Comparison of ENCODE assay signal across 30 mouse cellular contexts in the genomic region with DNA sequence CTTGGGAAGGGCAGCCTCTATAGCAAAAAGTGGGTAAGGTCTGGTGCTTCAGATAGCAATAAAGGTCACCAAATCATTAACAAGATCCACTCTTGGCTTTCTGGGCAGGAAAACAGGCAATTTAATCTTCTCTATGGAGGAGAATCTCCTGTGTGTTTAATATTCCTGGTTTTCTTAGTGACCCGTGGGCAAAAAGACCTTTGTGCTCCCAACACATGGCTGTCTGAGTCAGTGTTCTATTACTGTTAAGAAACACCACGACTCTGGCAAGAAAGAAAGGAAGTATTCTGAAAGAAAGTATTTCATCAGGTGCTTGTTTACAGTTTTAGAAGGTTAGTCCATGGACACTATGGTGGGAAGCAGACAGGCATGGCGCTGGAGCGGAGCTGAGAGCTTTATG. TPM values are rescaled to one million over a fixed set of nuclear protein-coding genes. Genes with fewer than 3 reads are reported as not detected.
"Had no signal": no experiment of that assay in that cellular context is flagged by ENCODE, and none has a peak within 500 bp of the region (broad histone marks: within the 10 kb centered on the region; RNA-seq: fewer than 3 reads in every experiment).

No protein-coding gene starts in this region.

- ATAC-seq: forebrain, embryonic 16.5 days; hindbrain, embryonic 16.5 days; inflammation-experienced regulatory T-cells, adult 6 months; intestine, embryonic 15.5 days; liver, embryonic 12.5 days had no signal

- H3K4me3 ChIP-seq: gastrocnemius, adult 2 months; heart, adult 2 months; hindbrain, embryonic 10.5 days; hindbrain, embryonic 12.5 days; intestine, embryonic 15.5 days; layer of hippocampus, adult 2 months; limb, embryonic 13.5 days; limb, embryonic 15.5 days; liver, embryonic 12.5 days had no signal

- H3K9me3 ChIP-seq: hindbrain, embryonic 10.5 days; hindbrain, embryonic 12.5 days; intestine, embryonic 15.5 days; limb, embryonic 13.5 days; limb, embryonic 15.5 days; liver, embryonic 12.5 days had no signal

- H3K27me3 ChIP-seq: hindbrain, embryonic 12.5 days; intestine, embryonic 15.5 days; limb, embryonic 13.5 days; limb, embryonic 15.5 days; liver, embryonic 12.5 days had no signal

- H3K4me1 ChIP-seq: hindbrain, embryonic 10.5 days; hindbrain, embryonic 12.5 days; intestine, embryonic 15.5 days; limb, embryonic 13.5 days; limb, embryonic 15.5 days; liver, embryonic 12.5 days had no signal

- H3K9ac ChIP-seq: hindbrain, embryonic 12.5 days; hindbrain, embryonic 14.5 days; intestine, embryonic 15.5 days; limb, embryonic 13.5 days; limb, embryonic 15.5 days; liver, embryonic 12.5 days; liver, embryonic 14.5 days had no signal

- DNase-seq: gastrocnemius, adult 2 months; gastrocnemius, postnatal 10 days; gastrocnemius, postnatal 25 days; heart, adult 2 months; heart, postnatal 10 days; heart, postnatal 4 days; kidney, adult 18-20 months; kidney, postnatal 10 days; left cerebral cortex, postnatal 4 days had no signal

- H3K4me2 ChIP-seq: heart, embryonic 11.5 days; hindbrain, embryonic 12.5 days; hindbrain, embryonic 14.5 days; intestine, embryonic 15.5 days; limb, embryonic 13.5 days; limb, embryonic 15.5 days; liver, embryonic 12.5 days had no signal

- H3K27ac ChIP-seq: gastrocnemius, adult 2 months; heart, adult 2 months; hindbrain, embryonic 10.5 days; hindbrain, embryonic 12.5 days; hindbrain, embryonic 14.5 days; intestine, embryonic 15.5 days; layer of hippocampus, adult 2 months; limb, embryonic 13.5 days; limb, embryonic 15.5 days; liver, embryonic 12.5 days; liver, embryonic 14.5 days had no signal

- H3K36me3 ChIP-seq: hindbrain, embryonic 10.5 days; hindbrain, embryonic 12.5 days; intestine, embryonic 15.5 days; limb, embryonic 13.5 days; limb, embryonic 15.5 days; liver, embryonic 12.5 days had no signal

RNA-seq across cellular contexts. Expression of a gene that starts 1.5 kb away (rescaled TPM):
- total RNA-seq: gastrocnemius, adult 2 months; gastrocnemius, postnatal 25 days; gastrocnemius, postnatal 4 days; granulocyte monocyte progenitor cell, adult 5-6 weeks; heart, adult 2 months; heart, postnatal 10 days; heart, postnatal 25 days; heart, postnatal 4 days had no signal
- polyA plus RNA-seq: forebrain, embryonic 16.5 days; heart, adult 2 months; heart, embryonic 11.5 days; heart, embryonic 14.5 days; heart, embryonic 16.5 days; hindbrain, embryonic 10.5 days; hindbrain, embryonic 12.5 days; hindbrain, embryonic 14.5 days; inflammation-experienced regulatory T-cells, adult 6 months; kidney, embryonic 14.5 days; limb, embryonic 11.5 days; limb, embryonic 13.5 days; limb, embryonic 15.5 days; liver, embryonic 12.5 days; liver, embryonic 14.5 days; liver, embryonic 16.5 days had no signal

RNA-seq across cellular contexts. Expression of a gene that starts 1.5 kb away (rescaled TPM):
- total RNA-seq: gastrocnemius, adult 2 months; gastrocnemius, postnatal 4 days; granulocyte monocyte progenitor cell, adult 5-6 weeks; heart, postnatal 25 days; heart, postnatal 4 days had no signal
- polyA plus RNA-seq: forebrain, embryonic 16.5 days; heart, embryonic 11.5 days; heart, embryonic 14.5 days; heart, embryonic 16.5 days; hindbrain, embryonic 10.5 days; hindbrain, embryonic 12.5 days; hindbrain, embryonic 14.5 days; hindbrain, embryonic 16.5 days; inflammation-experienced regulatory T-cells, adult 6 months; intestine, embryonic 15.5 days; kidney, embryonic 14.5 days; limb, embryonic 11.5 days; limb, embryonic 13.5 days; limb, embryonic 15.5 days; liver, embryonic 12.5 days; liver, embryonic 14.5 days; liver, embryonic 16.5 days had no signal

RNA-seq across cellular contexts. Expression of a gene that starts 9.6 kb away (rescaled TPM):
- total RNA-seq: gastrocnemius, adult 2 months; gastrocnemius, postnatal 10 days; gastrocnemius, postnatal 25 days; gastrocnemius, postnatal 4 days; granulocyte monocyte progenitor cell, adult 5-6 weeks; heart, adult 2 months; heart, postnatal 10 days; heart, postnatal 25 days; heart, postnatal 4 days had no signal
- polyA plus RNA-seq: forebrain, embryonic 16.5 days; heart, adult 2 months; heart, embryonic 11.5 days; heart, embryonic 14.5 days; hindbrain, embryonic 10.5 days; hindbrain, embryonic 12.5 days; inflammation-experienced regulatory T-cells, adult 6 months; limb, embryonic 11.5 days; limb, embryonic 13.5 days; liver, embryonic 12.5 days had no signal

RNA-seq across cellular contexts. Expression of a gene that starts 46.7 kb away (rescaled TPM):
- total RNA-seq: gastrocnemius, adult 2 months; granulocyte monocyte progenitor cell, adult 5-6 weeks; heart, postnatal 10 days; heart, postnatal 25 days; heart, postnatal 4 days had no signal
- polyA plus RNA-seq: forebrain, embryonic 16.5 days; heart, adult 2 months; heart, embryonic 11.5 days; heart, embryonic 14.5 days; heart, embryonic 16.5 days; hindbrain, embryonic 10.5 days; hindbrain, embryonic 12.5 days; hindbrain, embryonic 14.5 days; hindbrain, embryonic 16.5 days; limb, embryonic 11.5 days; limb, embryonic 13.5 days; limb, embryonic 15.5 days; liver, embryonic 14.5 days; liver, embryonic 16.5 days had no signal

RNA-seq across cellular contexts. Expression of a gene that starts 56.7 kb away (rescaled TPM):
- total RNA-seq: gastrocnemius, adult 2 months; granulocyte monocyte progenitor cell, adult 5-6 weeks; heart, adult 2 months; heart, postnatal 4 days had no signal
- polyA plus RNA-seq: heart, embryonic 14.5 days; heart, embryonic 16.5 days; intestine, embryonic 15.5 days; limb, embryonic 15.5 days; liver, embryonic 12.5 days; liver, embryonic 14.5 days; liver, embryonic 16.5 days had no signal
